Mouse (Mus musculus) erythroid progenitor cell, adult 5-6 weeks (primary cell): ENCODE results near the gene Tef. TPM values are rescaled to one million over a fixed set of nuclear protein-coding genes. Genes with fewer than 3 reads are reported as not detected.

Experiments used
- ATAC-seq: replicated peaks from 2 replicates; pipeline ENCODE4 v1.8.0; 2016; ENCODE audit warnings: moderate number of reproducible peaks, mild to moderate bottlenecking, moderate TSS enrichment, inconsistent platforms; ENCODE audit not compliant: poor library complexity, low FRiP score, severe bottlenecking
- total RNA-seq, 2 experiments: library from RNA; stranded (forward) in 1 of 2; stranded (reverse) in 1 of 2; fragments of 150-400 nt in 1 of 2; fragments of 186-747, 209-891 nt in 1 of 2; gene quantifications; 2 replicates each; pipeline versions ENCODE4 v1.2.3 to v1.2.4; 2015 to 2017; ENCODE audit warnings: low replicate concordance in 2 of 2

The Tef gene
- total RNA-seq, 2 experiments from 2014 or later: 1.7 to 2.1 TPM

GRCm38 (mm10) chr15:81845033-81845625 lies 42.9 kb downstream of the Tef start:
- ATAC-seq: no peak

GRCm38 (mm10) chr15:81845724-81846123 lies 43.5 kb downstream of the Tef start:
- ATAC-seq: no peak

GRCm38 (mm10) chr15:81846755-81847154 lies 44.5 kb downstream of the Tef start:
- no peak for ATAC-seq

- no peak for ATAC-seq
These were observed 44.9 kb downstream of the Tef start for GRCm38 (mm10) chr15:81847161-81847560.

- no peak for ATAC-seq
These were observed 45.6 kb downstream of the Tef start for GRCm38 (mm10) chr15:81847861-81848260.

DNA sequence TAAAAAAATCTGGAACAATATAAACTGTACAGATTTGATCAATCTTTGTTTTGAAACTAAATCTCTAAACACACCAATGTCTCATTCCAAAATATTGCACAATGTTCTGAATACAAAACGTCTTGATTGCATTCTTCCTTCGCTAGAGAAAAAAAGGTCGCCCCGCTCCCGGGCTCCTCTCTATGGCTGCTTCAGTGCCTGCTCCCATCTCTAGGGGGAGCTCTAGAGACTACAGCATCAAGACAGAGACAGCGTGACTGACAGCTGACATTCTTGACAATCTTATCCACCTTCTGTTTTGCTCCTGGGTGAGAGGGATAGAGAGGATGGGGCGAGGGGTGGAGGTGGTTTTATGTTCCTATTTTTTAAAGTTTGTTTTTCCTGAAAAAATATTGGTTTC lies 46.1 kb downstream of the Tef start:
- peak; percentile 84 for ATAC-seq

GRCm38 (mm10) chr15:81849104-81849503 lies 46.9 kb downstream of the Tef start:
- no peak for ATAC-seq

GRCm38 (mm10) chr15:81850718-81851117 lies 48.5 kb downstream of the Tef start:
- ATAC-seq: no peak

DNA sequence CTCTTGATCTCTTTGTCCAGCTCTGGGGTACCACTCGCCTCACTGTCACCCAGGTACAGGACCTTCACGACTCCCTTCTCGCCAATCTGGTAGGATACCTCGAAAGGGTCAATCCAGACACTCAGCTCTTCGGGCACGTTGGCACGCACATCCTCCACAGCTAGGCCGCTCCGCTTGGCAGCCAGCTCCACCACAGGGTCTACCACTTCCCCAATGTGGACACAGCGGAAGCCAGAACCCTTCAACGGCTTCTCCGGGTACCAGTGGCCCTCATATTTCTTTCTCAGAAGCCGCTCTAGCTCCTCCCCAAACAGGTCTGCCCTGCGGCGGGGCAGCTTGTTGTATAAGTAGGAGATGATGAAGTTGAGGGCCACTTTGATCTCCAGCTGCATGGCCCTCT lies 49.2 kb downstream of the Tef start:
- ATAC-seq: no peak

DNA sequence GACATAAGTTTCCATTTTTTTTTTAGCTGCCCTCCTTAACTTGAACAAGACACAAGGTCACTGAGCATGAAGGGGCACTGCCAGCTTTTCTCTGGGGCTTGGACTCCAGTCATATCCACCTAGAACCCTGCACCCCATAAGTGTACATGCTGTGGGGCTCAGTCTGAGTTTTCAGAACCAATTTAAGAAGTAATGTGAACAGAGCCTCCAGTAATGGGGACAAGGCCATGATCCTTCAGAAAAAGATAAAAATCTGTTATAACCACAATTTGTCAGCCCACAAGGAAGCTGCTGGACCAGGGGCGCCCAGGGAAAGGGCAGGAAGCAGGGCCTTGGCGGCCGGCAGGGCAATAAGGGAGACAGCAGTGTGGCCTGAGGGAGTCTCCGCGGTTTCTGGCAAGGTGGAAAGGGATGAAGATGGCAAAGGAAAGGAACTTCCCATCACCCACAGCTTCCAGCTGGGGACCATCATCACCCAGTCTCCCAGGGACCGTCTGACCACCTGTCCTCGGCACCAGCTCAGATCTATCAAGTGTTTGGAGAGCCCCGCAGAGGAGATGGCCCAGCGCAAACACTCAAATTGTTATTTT lies 50.3 kb downstream of the Tef start:
- ATAC-seq: no peak

DNA sequence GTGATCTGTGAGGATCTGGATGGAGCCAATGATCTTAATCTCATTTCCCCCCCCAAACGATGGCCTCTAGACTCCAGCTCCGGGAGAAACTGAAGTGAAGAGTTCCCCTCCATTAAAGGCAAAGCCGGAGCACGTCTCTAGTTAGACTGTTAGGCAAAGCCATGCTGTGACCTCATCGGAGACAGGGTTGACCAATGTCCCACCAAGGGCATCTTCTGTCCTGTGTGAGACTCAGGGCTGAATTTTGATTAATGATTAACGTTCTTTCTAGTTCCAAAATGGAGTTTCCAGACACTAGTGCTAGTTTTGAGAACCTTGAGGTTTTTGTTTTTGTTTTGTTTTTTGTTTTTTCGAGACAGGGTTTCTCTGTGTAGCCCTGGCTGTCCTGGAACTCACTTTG lies 50.9 kb downstream of the Tef start:
- no peak for ATAC-seq

GRCm38 (mm10) chr15:81856030-81856790 lies 54.0 kb downstream of the Tef start:
- peak; percentile 71 for ATAC-seq

DNA sequence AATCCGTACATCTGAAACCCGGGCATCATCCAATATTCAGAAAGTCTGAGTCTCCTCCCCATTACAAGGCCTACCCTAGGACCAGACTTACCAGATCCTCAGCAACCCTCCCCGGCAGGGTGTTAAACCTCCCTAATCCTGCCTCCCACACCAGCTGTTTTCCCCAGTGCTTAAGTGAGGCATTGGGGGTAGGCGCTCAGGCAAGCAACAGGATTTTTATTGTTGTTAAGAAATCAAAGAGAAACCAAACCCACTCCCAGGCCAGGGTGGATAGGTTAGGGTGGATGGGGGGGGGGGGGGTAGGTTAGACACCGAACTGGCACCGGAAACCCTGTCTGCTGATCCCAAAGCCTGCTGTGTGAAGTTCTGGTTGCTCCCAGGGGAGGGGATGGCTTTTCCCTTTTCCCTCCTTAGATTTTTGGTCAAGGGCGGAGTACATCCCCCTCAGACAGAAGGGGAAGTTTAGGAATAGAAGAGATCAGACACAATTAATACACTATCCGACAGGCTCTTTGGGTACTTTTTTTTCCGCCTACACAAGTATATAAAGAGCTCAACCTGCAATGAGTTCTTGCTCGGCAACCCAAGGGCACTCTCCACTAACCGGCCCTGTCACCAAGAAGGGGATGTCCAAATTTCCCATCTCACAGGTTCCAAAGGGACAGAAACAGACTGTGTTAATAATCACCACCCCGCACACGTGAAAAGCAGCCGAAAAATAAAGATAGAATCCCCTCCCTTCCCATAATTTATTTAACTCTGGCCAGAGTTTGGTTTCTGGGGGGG lies 54.9 kb downstream of the Tef start:
- ATAC-seq: no peak

- peak; percentile 11; the same call in 1 of the 2 replicates for ATAC-seq
These were observed 55.5 kb downstream of the Tef start for GRCm38 (mm10) chr15:81857724-81858116.

GRCm38 (mm10) chr15:81858138-81858516 lies 55.9 kb downstream of the Tef start:
- ATAC-seq: peak; percentile 59

- ATAC-seq: peak; percentile 21
These were observed 56.5 kb downstream of the Tef start, which contains the start of gene Tob2 for GRCm38 (mm10) chr15:81858517-81859329. Tob2 (minus strand) TSS chr15:81858796.

DNA sequence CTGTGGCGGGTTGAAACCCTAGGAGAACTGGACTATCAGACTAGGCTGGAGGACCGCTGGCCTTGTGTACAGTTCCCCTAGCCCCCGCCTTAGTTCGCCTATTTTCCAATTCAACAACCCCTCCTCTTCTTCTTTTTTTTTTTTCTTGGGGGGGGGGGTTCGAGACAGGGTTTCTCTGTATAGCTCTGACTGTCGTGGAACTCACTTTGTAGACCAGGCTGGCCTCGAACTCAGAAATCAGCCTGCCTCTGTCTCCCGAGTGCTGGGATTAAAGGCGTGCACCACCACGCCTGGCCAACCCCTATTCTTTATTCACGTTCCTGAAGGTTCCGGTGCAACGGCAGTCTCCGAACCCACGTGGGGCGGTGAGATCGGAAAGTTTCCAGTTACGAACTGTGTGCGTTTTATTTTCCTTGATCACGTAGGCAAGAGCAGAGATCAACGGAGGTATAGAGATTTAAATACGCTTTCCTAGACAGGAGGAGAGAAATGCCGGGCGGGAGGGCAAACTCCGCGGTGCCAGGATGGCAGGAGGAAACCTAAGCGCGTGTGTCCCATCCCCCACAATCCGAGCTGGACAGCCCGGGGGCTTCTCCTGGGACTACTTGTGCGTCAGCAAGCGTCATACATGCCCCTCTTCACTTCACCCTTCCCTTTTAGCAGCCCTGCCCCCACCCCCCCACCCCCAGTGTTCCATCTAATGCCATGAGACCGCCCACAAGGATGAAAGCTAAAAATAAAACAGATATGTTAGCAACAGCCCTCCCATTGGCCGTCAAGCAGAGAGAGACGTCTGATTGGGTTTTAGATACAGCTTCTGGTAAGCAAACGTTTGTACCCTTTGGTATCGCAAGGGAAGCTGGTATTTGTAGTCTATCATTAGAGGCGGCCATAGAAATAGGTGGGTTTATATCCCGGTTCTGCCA lies 57.4 kb downstream of the Tef start:
- ATAC-seq: peak; percentile 67

DNA sequence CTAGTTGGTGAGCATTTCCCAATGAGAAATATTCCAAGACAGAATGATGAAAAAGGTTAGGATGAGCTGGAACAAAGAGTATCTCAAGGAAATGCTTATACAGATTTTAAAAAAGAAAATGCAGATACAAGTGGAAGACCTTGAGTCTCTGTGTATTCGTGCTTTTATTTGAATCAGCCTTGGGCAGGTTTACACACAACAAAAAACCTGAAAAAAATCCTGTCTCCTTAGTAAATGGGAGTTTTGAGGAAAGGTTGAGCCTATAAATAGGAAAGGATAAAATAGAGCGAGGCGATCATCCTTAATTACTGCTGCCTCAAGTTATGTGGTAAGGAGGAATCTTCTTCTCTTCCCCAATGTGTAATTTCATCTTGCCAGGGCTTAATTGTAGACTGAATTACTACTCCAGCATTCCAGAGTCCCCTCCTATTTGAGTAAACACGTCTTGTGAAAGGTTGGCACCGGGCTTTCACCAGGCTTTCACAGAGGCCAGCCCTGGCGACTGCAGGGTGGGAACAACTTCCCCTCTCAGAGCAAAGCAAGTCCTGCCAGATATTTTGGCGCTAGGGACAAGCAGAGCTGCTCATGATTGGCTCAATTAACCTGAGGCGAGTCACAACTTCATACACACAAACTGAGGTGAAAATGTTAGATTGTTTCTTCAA lies 58.4 kb downstream of the Tef start:
- ATAC-seq: no peak
